Mouse (Mus musculus) intestine, embryonic 14.5 days (tissue): ENCODE results near the gene Plekho2. TPM values are rescaled to one million over a fixed set of nuclear protein-coding genes. Genes with fewer than 3 reads are reported as not detected.

ENCODE experiments used
- ATAC-seq: fragments of 200-750 bp; cut with Nextera tagmentation; replicated peaks from 2 replicates; pipeline ENCODE4 v1.8.0; 2017; ENCODE audit warnings: low read depth, moderate number of reproducible peaks, moderate TSS enrichment, moderate library complexity; ENCODE audit not compliant: low FRiP score, low TSS enrichment
- DNase-seq: peaks from one replicate; pipeline ENCODE4 v3.0.0-alpha.2; 2018; ENCODE audit warnings: low spot score
- H3K27ac ChIP-seq: fragments of 300-500 bp; sonication (generic); 2 replicates; pipeline ENCODE4 v1.5.1; 2014; ENCODE audit warnings: low read depth, mild to moderate bottlenecking, control low read depth
- H3K27me3 ChIP-seq: fragments of 300-500 bp; sonication (generic); replicated peaks from 2 replicates; pipeline ENCODE4 v1.6.1; 2014; ENCODE audit warnings: low read length, control low read depth; ENCODE audit not compliant: control insufficient read depth, insufficient read depth
- H3K36me3 ChIP-seq: fragments of 300-500 bp; sonication (generic); 2 replicates; pipeline ENCODE4 v1.6.1; 2014; ENCODE audit warnings: low read length, control low read depth; ENCODE audit not compliant: control insufficient read depth, insufficient read depth
- H3K4me1 ChIP-seq: fragments of 300-500 bp; sonication (generic); replicated peaks from 2 replicates; pipeline ENCODE4 v1.6.1; 2014; ENCODE audit warnings: low read length, control low read depth, mixed read lengths; ENCODE audit not compliant: control insufficient read depth, insufficient read depth
- H3K4me2 ChIP-seq: fragments of 300-500 bp; sonication (generic); 2 replicates; pipeline ENCODE4 v1.6.1; 2014; ENCODE audit warnings: low read length
- H3K4me3 ChIP-seq: fragments of 300-500 bp; sonication (generic); 2 replicates; pipeline ENCODE4 v1.5.1; 2014; ENCODE audit warnings: low read depth, low read length, control low read depth, mixed read lengths
- H3K9ac ChIP-seq: fragments of 300-500 bp; sonication (generic); 2 replicates; pipeline ENCODE4 v1.6.1; 2014; ENCODE audit warnings: mild to moderate bottlenecking, low read length
- H3K9me3 ChIP-seq: fragments of 300-500 bp; sonication (generic); 2 replicates; pipeline ENCODE4 v1.6.1; 2016; ENCODE audit warnings: low read length, control low read depth; ENCODE audit not compliant: control insufficient read depth
- WGBS: fragments of 180-500 bp; shearing (Covaris S2); extraction: QIAGEN DNeasy Blood & Tissue Kit; methylation state at CpG from one replicate; pipeline ENCODE4 v1.1.7; 2014; 5-methylcytosine and 5-hydroxymethylcytosine counted together
- polyA plus RNA-seq: library from polyadenylated mRNA; unstranded; fragments of >200 nt; fragmentation: Nextera tagmentation; extraction: Ambion mirVana; gene quantifications from 2 replicates; pipeline ENCODE4 v1.2.1, GENCODE M21; 2014

The Plekho2 gene
- polyA plus RNA-seq, 1 experiment from 2014 or later, result 11.9 TPM

- Histone ChIP-seq H3K27ac (no peak overlapping the region), H3K4me2 (no peak overlapping the region), H3K4me3 (no peak overlapping the region), H3K27me3 (no peaks in the 10 kb centered on the region), H3K4me1 (no peaks in the 10 kb centered on the region), H3K36me3 (no peaks in the 10 kb centered on the region), H3K9ac (no peak overlapping the region), H3K9me3 (no peaks in the 10 kb centered on the region)
- DNase-seq (no peak), ATAC-seq (no peak)
- 64% methylated on average over 5 of the region's 5 CpGs for WGBS
Observed at GRCm38 (mm10) chr9:65611969-65612486, 32.2 kb upstream of the Plekho2 start.

- Histone ChIP-seq H3K9ac (no peak overlapping the region), H3K9me3 (no peaks in the 10 kb centered on the region), H3K4me2 (no peak overlapping the region), H3K27me3 (no peaks in the 10 kb centered on the region), H3K4me1 (peaks cover 9% of the 10 kb centered on the region; the same call in 1 of the 2 replicates), H3K27ac (peak overlapping the region; percentile 54; the same call in 1 of the 2 replicates), H3K36me3 (no peaks in the 10 kb centered on the region), H3K4me3 (no peak overlapping the region)
- ATAC-seq, result no peak; the same call in 1 of the 2 replicates
- no peak for DNase-seq
- 23% methylated on average over 2 of the region's 2 CpGs for WGBS
Observed at GRCm38 (mm10) chr9:65607120-65607519, 27.3 kb upstream of the Plekho2 start.

DNA sequence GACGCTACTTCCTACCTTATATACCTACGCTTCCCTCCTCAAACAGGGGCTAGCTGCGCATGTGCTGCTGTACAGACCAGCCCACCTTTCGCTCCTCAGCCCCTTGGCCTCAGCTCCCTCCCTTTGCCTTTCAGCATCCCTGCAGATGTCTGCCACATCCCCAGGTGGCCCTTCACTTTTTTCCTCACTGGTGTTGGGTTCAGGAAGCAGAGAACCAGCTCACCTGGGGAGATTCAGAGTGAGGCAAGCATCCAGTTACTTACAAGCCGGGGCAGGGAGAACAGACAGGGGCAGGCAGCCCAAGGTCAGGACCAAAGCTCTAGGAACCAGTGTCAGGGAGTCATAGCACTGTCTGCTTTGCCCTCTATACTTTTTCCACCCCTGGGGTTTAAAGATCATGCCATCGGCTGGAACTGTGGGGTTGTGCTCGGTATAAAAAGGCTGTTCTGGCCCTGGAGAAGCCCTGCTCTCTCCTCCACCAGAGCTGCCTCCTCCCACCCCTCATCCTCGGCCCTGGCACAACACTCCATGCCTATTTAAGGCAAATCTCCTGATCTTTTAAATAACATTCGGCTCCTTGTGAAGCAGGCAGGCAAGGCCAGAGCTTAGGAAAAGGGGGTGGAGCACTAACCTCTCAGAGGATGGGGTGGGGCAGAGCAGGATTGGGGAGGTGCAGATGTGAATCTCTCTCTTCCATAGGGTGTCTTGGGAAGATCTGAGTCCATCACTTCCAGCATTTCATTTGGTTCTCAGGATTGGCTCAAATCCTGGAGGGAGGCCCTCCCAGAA is 26.7 kb upstream of the Plekho2 start:
- Histone ChIP-seq H3K9me3 (no peaks in the 10 kb centered on the region), H3K4me3 (no peak overlapping the region), H3K27me3 (no peaks in the 10 kb centered on the region), H3K4me2 (no peak overlapping the region), H3K9ac (peak overlapping the region; percentile 32; the same call in 1 of the 2 replicates), H3K4me1 (peaks cover 9% of the 10 kb centered on the region; the same call in 1 of the 2 replicates), H3K36me3 (no peaks in the 10 kb centered on the region), H3K27ac (peak overlapping the region; percentile 85)
- WGBS, result 35% methylated on average over 9 of the region's 9 CpGs
- ATAC-seq (no peak), DNase-seq (no peak)

DNA sequence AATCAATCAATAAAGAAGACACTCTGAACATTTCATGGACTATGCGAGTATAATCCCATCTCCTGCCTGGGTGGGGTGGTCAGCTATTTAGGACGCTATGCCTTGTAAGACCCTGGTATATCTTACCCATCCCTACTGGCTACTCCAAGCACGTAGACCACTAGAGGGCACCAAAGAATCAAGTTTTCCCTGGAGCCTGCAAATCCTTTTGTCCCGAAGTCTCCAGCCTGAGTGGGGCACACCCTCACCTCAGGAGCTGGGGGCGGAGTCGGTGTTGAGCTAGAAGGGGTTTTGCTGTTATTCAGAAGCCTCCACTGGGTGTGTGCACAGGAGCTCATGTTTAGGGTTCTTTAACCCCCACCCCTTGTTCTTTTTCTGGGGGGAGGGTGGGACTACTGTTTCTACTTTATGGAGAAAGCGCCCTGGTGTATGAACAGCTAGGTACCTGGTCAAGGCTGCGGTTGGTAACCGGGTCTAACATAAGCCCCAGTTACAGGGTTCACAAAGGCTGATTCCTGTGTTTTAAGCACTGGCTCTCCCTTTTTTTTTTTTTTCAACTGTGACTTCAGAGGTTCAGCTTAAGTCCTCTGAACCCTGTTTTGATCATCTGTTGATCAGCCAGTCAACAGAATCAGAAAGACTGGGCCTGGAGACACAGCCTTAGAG is 25.8 kb upstream of the Plekho2 start:
- 9% methylated on average over 9 of the region's 9 CpGs for WGBS
- Histone ChIP-seq H3K36me3 (no peaks in the 10 kb centered on the region), H3K27ac (peak overlapping the region; percentile 85; the same call in 1 of the 2 replicates), H3K27me3 (no peaks in the 10 kb centered on the region), H3K4me3 (no peak overlapping the region; the same call in 1 of the 2 replicates), H3K4me2 (peak overlapping the region; percentile 38), H3K9ac (no peak overlapping the region; the same call in 1 of the 2 replicates), H3K9me3 (no peaks in the 10 kb centered on the region), H3K4me1 (peaks cover 9% of the 10 kb centered on the region; the same call in 1 of the 2 replicates)
- peak; percentile 89 for DNase-seq
- ATAC-seq, result peak; percentile 80

DNA sequence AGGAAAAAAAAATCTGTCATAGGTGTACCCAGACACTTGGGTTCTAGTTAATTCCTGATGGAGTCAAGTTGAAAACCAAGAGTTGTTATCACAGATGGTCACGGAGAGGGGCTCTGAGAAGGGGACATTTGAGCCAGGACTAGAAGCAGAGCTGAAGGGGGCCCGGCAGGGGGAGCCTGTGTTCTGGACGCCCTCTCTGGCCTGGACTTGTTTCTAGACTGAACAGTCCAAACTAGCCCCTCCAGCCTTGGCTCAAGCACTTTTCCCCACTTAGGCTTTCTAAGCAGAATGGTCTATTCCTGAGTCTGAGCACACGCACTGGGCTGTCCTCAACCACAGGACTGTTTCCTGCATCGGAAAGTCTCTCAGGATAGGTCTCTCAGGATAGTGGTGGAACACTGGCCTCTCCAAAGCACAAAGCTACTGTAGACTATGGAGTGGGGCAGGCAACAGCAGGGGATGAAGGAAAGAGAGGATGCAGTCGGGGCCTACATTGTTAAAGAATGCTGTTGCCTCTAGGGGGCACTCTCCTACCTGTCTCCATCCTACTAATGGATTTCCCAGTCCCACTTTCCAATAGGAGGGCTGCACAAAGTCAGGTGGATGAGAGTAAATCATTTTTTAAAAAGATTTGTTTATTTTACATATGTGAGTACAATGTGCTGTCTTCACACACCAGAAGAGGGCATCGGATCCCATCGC is 23.7 kb upstream of the Plekho2 start:
- Histone ChIP-seq H3K4me3 (no peak overlapping the region), H3K27me3 (no peaks in the 10 kb centered on the region), H3K4me2 (no peak overlapping the region), H3K36me3 (no peaks in the 10 kb centered on the region), H3K4me1 (peaks cover 9% of the 10 kb centered on the region; the same call in 1 of the 2 replicates), H3K9me3 (no peaks in the 10 kb centered on the region), H3K9ac (no peak overlapping the region), H3K27ac (no peak overlapping the region)
- DNase-seq (no peak), ATAC-seq (no peak)
- WGBS, result 54% methylated on average over 8 of the region's 8 CpGs

GRCm38 (mm10) chr9:65600951-65601350 is 21.1 kb upstream of the Plekho2 start:
- no peaks in the 10 kb centered on the region for H3K27me3 ChIP-seq
- no peaks in the 10 kb centered on the region for H3K9me3 ChIP-seq
- 65% methylated on average over 2 of the region's 2 CpGs for WGBS
- H3K4me3 ChIP-seq, result no peak overlapping the region
- no peak overlapping the region for H3K9ac ChIP-seq
- H3K4me2 ChIP-seq, result no peak overlapping the region
- no peak for ATAC-seq
- DNase-seq, result no peak
- H3K4me1 ChIP-seq, result peaks cover 4% of the 10 kb centered on the region; the same call in 1 of the 2 replicates
- no peaks in the 10 kb centered on the region for H3K36me3 ChIP-seq
- no peak overlapping the region for H3K27ac ChIP-seq

DNA sequence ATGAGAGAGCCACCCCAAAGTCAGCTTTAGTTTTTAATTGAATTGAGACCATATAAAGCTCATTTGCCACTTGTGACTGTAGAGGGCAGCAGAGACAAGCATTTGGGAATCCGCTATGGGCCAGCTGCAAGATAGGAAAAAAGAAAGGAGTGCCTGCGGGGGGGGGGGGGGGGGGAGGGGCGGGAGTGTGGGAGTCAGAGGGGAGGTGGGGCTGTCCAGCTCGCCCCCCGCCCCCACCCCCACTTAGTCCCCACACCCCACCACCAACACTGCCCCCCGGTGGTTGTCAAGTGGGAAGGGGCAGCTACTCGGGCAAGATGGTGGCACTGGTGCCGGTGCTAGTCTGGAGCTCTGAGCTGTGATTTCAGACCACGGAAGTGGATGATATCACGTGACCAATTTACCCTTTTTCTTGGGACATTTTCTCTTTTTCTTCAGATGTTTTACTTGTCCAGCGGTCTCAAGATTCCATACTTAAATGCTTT is 19.0 kb upstream of the Plekho2 start:
- H3K9ac ChIP-seq, result no peak overlapping the region
- H3K4me1 ChIP-seq, result no peaks in the 10 kb centered on the region
- no peak overlapping the region for H3K27ac ChIP-seq
- no peaks in the 10 kb centered on the region for H3K9me3 ChIP-seq
- DNase-seq (no peak), ATAC-seq (no peak)
- peaks cover 13% of the 10 kb centered on the region; the same call in 1 of the 2 replicates for H3K36me3 ChIP-seq
- peak overlapping the region; percentile 3; the same call in 1 of the 2 replicates for H3K4me2 ChIP-seq
- WGBS, result 59% methylated on average over 7 of the region's 11 CpGs
- H3K4me3 ChIP-seq, result no peak overlapping the region
- H3K27me3 ChIP-seq, result no peaks in the 10 kb centered on the region

DNA sequence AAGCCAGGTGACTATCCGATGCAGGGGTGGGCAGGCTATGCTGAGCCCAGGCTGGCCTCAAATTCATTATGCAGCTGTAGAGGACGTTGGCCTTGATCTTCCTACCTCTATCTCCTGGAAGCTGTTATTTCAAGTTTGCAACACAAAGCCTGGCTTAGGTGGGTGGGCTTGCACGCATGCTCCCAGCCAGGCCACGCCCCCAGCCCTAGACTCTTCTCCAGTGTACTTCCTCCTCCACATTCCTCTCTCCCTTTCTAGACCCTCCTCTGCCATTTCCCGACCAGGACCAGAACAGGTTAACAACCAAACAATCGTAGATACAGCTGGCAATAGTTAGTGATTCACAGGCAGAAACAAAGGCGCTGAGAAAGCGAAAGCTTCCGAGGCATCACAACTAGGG is 13.8 kb upstream of the Plekho2 start:
- Histone ChIP-seq H3K27me3 (no peaks in the 10 kb centered on the region), H3K9me3 (no peaks in the 10 kb centered on the region), H3K27ac (no peak overlapping the region), H3K9ac (no peak overlapping the region), H3K4me2 (no peak overlapping the region), H3K4me3 (no peak overlapping the region), H3K4me1 (peaks cover 9% of the 10 kb centered on the region), H3K36me3 (peaks cover 40% of the 10 kb centered on the region)
- ATAC-seq (no peak), DNase-seq (no peak)
- 84% methylated on average over 9 of the region's 9 CpGs for WGBS
